Mouse (Mus musculus) hindbrain, embryonic 11.5 days (tissue): ENCODE results near the gene Btbd2. TPM values are rescaled to one million over a fixed set of nuclear protein-coding genes. Genes with fewer than 3 reads are reported as not detected.

ENCODE experiments used
- ATAC-seq: fragments of 200-750 bp; cut with Nextera tagmentation; 2 replicates; pipeline ENCODE4 v1.8.0; 2017; ENCODE audit warnings: mild to moderate bottlenecking, moderate TSS enrichment, moderate library complexity; ENCODE audit not compliant: low FRiP score
- DNase-seq: peaks from one replicate; pipeline ENCODE4 v3.0.0-alpha.2; 2015; ENCODE audit warnings: low spot score
- H3K27ac ChIP-seq: fragments of 300-500 bp; sonication (generic); 2 replicates; pipeline ENCODE4 v1.5.1; 2014; ENCODE audit warnings: mild to moderate bottlenecking, low read depth, low read length
- H3K27me3 ChIP-seq: fragments of 300-500 bp; sonication (generic); 2 replicates; pipeline ENCODE4 v1.6.1; 2014; ENCODE audit warnings: mild to moderate bottlenecking, low read length, moderate library complexity, mixed read lengths; ENCODE audit not compliant: control insufficient read depth, insufficient read depth
- H3K36me3 ChIP-seq: fragments of 300-500 bp; sonication (generic); 2 replicates; pipeline ENCODE4 v1.6.1; 2014; ENCODE audit warnings: mild to moderate bottlenecking, low read length, moderate library complexity, mixed read lengths; ENCODE audit not compliant: control insufficient read depth, insufficient read depth
- H3K4me1 ChIP-seq: fragments of 300-500 bp; sonication (generic); replicated peaks from 2 replicates; pipeline ENCODE4 v1.6.1; 2014; ENCODE audit warnings: low read length, mixed read lengths; ENCODE audit not compliant: control insufficient read depth, insufficient read depth
- H3K4me2 ChIP-seq: fragments of 300-500 bp; sonication (generic); replicated peaks from 2 replicates; pipeline ENCODE4 v1.6.1; 2014; ENCODE audit warnings: mild to moderate bottlenecking, low read depth, low read length
- H3K4me3 ChIP-seq: fragments of 300-500 bp; sonication (generic); 2 replicates; pipeline ENCODE4 v1.5.1; 2014; ENCODE audit warnings: low read depth, low read length
- H3K9ac ChIP-seq: fragments of 300-500 bp; sonication (generic); 2 replicates; pipeline ENCODE4 v1.6.1; 2014; ENCODE audit warnings: low read depth, low read length
- H3K9me3 ChIP-seq: fragments of 300-500 bp; sonication (generic); 2 replicates; pipeline ENCODE4 v1.6.1; 2016; ENCODE audit warnings: low read length; ENCODE audit not compliant: control insufficient read depth
- WGBS: fragments of 180-500 bp; shearing (Covaris S2); extraction: QIAGEN DNeasy Blood & Tissue Kit; methylation state at CpG from one replicate; pipeline ENCODE4 v1.1.7; 2014; 5-methylcytosine and 5-hydroxymethylcytosine counted together
- polyA plus RNA-seq: library from polyadenylated mRNA; unstranded; fragments of >200 nt; fragmentation: Nextera tagmentation; extraction: Ambion mirVana; gene quantifications from 2 replicates; pipeline ENCODE4 v1.2.1, GENCODE M21; 2014

Gene Btbd2
- polyA plus RNA-seq, 1 experiment from 2014 or later, result 36.2 TPM

DNA sequence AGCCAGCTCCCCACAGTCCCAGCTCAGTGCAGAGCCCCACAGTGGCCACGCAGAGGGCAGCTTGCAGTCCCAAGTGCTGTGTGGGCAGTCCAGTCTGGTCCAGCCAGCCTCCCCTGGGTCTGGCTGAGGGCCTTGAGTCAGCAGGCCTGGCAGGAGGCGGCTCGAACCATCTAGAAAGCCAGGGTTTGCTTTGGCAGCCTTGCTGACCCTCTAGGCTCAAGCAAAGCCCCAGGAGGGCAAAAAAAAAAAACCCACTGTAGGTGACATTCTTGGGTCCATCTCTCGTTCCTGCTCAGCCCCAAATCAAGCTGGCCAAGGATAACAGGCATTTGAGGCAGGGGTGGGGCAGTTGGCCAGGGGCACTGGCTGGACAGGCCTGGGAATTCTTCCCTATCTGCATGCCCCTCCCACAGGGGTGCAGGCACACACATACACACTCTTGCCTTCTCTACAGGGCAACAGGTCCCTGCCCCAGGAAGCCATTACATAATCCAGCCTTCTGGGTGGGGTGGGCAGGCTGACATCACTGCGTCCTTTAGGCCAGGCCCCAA, 17.4 kb upstream of the Btbd2 start:
- WGBS, result 66% methylated on average over 5 of the region's 5 CpGs
- Histone ChIP-seq H3K27ac (no peak overlapping the region), H3K4me2 (peak overlapping the region; percentile 90), H3K36me3 (peaks cover 9% of the 10 kb centered on the region; the same call in 1 of the 2 replicates), H3K9me3 (no peaks in the 10 kb centered on the region), H3K4me1 (peaks cover 21% of the 10 kb centered on the region), H3K27me3 (no peaks in the 10 kb centered on the region), H3K9ac (peak overlapping the region; percentile 97; the same call in 1 of the 2 replicates), H3K4me3 (peak overlapping the region; percentile 92)
- DNase-seq (no peak), ATAC-seq (no peak)

DNA sequence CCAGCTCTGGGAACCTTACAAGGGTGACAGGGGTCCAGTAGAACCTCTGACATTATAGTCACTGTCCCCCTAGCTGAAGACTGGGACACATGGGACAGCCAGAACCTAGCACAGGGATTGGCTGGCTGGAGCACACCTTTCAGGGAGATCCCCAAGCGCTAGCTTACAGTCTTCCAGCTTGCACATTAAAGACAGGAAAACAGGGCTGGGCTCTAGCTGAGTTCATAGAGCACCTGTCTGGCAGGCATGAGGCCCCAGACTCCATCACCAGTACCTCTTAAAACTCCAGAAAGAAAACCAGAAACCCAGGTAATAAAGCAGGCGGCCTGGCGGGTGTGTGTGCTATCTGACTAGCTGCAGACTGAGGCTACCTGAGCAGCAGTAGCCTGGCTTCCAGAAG, 16.8 kb upstream of the Btbd2 start:
- Histone ChIP-seq H3K27ac (no peak overlapping the region), H3K4me1 (peaks cover 21% of the 10 kb centered on the region), H3K4me2 (peak overlapping the region; percentile 90; the same call in 1 of the 2 replicates), H3K36me3 (peaks cover 11% of the 10 kb centered on the region; the same call in 1 of the 2 replicates), H3K4me3 (no peak overlapping the region; the same call in 1 of the 2 replicates), H3K27me3 (no peaks in the 10 kb centered on the region), H3K9ac (peak overlapping the region; percentile 31; the same call in 1 of the 2 replicates), H3K9me3 (no peaks in the 10 kb centered on the region)
- WGBS, result 96% methylated on average over 3 of the region's 3 CpGs
- DNase-seq (no peak), ATAC-seq (no peak)

GRCm38 (mm10) chr10:80671936-80672690, 15.2 kb upstream of the Btbd2 start:
- no peak for DNase-seq
- Histone ChIP-seq H3K36me3 (peaks cover 21% of the 10 kb centered on the region; the same call in 1 of the 2 replicates), H3K27me3 (no peaks in the 10 kb centered on the region), H3K4me1 (peaks cover 15% of the 10 kb centered on the region), H3K4me2 (no peak overlapping the region), H3K4me3 (no peak overlapping the region), H3K9me3 (no peaks in the 10 kb centered on the region), H3K27ac (no peak overlapping the region), H3K9ac (0 out of 2 replicates have a peak overlapping the region, but pooled peaks have one; percentile 16)
- 79% methylated on average over 11 of the region's 11 CpGs for WGBS
- no peak for ATAC-seq

DNA sequence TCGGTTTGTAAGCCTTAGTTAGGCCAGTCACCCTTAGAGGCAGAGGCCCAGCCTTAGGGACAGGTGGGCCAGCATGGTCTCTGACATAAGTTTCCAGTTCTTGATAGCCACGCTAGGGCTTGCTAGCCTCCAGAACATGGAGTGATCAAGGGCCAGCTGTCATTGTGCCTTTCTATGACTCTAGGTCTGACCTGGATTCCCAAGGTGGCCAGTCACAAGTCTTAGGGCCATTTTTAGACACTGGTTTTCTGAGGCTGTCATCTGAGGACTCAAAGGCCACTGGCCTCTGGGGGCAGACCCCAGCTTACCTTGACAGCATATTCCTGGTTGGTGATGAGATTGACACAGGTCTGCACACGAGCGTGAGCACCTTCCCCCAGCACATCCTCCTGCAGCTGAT, 14.4 kb upstream of the Btbd2 start:
- no peaks in the 10 kb centered on the region for H3K27me3 ChIP-seq
- no peak overlapping the region for H3K27ac ChIP-seq
- H3K9me3 ChIP-seq, result no peaks in the 10 kb centered on the region
- H3K4me2 ChIP-seq, result no peak overlapping the region
- DNase-seq (no peak), ATAC-seq (no peak)
- no peak overlapping the region for H3K9ac ChIP-seq
- no peak overlapping the region for H3K4me3 ChIP-seq
- WGBS, result 84% methylated on average over 4 of the region's 4 CpGs
- H3K4me1 ChIP-seq, result peaks cover 15% of the 10 kb centered on the region
- H3K36me3 ChIP-seq, result peaks cover 21% of the 10 kb centered on the region; the same call in 1 of the 2 replicates

- H3K4me3 ChIP-seq, result no peak overlapping the region
- no peak for DNase-seq
- H3K4me2 ChIP-seq, result no peak overlapping the region
- H3K4me1 ChIP-seq, result peaks cover 15% of the 10 kb centered on the region
- 98% methylated on average over 2 of the region's 2 CpGs for WGBS
- no peak overlapping the region for H3K27ac ChIP-seq
- H3K9me3 ChIP-seq, result no peaks in the 10 kb centered on the region
- no peak for ATAC-seq
- H3K36me3 ChIP-seq, result peaks cover 21% of the 10 kb centered on the region; the same call in 1 of the 2 replicates
- no peak overlapping the region for H3K9ac ChIP-seq
- no peaks in the 10 kb centered on the region for H3K27me3 ChIP-seq
These were observed 13.7 kb upstream of the Btbd2 start for GRCm38 (mm10) chr10:80670531-80670930.

DNA sequence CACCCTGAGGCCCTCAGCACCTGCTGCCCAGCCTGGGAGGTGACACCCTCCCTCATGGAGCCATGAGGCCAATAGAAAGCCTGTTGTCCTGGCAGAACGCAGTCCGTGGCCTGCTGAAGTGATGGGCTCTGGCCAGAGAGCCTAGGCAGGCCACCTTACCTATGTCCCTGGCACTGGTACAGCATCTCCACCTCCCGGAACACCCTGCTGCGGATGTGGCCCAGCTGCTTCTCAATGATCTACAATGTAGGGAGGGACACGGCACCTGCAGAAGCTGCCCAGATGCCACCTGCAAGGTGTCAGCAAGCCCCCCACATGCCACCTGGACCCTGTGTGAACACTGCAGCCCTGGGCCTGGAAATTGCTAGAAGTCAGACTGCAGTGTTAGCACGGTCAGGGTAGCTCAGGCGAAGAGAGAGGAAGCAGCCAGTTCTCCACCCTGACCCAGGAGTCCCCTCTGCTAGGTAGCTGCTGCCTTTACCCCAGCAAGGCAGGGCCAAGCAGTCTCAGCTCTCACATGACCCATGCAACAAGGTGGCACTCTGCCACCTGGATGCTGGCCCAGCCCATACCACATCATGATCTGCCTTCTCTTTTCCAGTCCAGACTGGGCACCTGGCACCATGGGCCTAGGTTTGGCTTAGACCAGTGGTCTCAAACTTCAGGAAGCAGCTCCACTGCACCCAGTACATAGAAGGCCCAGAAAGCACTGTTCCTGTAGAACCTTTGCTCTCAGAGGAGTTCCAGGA, 13.0 kb upstream of the Btbd2 start:
- Histone ChIP-seq H3K4me1 (peaks cover 15% of the 10 kb centered on the region), H3K27me3 (no peaks in the 10 kb centered on the region), H3K4me2 (no peak overlapping the region), H3K36me3 (peaks cover 21% of the 10 kb centered on the region; the same call in 1 of the 2 replicates), H3K27ac (no peak overlapping the region), H3K9me3 (no peaks in the 10 kb centered on the region), H3K4me3 (no peak overlapping the region), H3K9ac (no peak overlapping the region)
- no peak for DNase-seq
- WGBS, result 95% methylated on average over 7 of the region's 7 CpGs
- no peak for ATAC-seq

DNA sequence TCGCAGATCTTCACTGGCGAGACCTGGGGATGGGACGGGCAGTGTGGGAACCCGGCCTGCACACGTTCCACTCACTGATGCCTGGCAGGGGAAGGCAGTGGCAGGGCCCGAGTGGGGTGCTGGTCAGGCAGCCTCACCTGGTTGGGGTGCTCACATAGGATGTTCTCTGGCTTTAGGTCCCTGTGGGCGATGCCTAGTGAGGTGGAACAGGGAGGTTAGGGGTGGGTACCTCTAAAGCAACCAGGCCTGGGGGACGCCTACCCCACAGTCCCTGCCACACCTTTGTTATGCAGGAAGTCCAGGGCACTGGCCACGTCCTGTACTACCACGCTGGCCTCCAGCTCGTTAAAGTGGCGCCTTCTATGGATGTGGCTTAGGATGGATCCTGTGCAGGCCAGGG, 12.1 kb upstream of the Btbd2 start:
- Histone ChIP-seq H3K4me2 (no peak overlapping the region), H3K27ac (no peak overlapping the region), H3K27me3 (no peaks in the 10 kb centered on the region), H3K36me3 (peaks cover 21% of the 10 kb centered on the region; the same call in 1 of the 2 replicates), H3K9me3 (no peaks in the 10 kb centered on the region), H3K9ac (no peak overlapping the region), H3K4me3 (no peak overlapping the region), H3K4me1 (peaks cover 6% of the 10 kb centered on the region)
- ATAC-seq (no peak), DNase-seq (no peak)
- 87% methylated on average over 12 of the region's 12 CpGs for WGBS

DNA sequence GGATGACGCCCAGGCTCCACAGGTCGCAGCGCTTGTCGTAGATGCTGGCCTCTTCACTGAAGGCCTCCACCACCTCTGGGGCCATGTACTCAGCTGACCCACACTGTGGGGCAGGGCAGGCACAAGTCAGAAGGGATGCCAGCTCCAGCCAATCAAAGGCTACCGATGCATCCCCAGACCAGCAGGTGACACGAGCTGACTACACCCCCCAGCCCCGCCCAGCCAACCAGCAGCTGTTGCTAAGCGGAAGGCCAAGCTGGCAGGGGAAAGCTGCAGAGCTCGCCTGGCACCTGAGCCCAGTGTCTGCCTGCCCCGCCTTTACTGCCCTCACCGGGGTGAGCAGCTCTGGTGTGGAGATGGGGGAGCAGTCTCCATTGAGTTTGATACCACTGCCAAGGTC, 11.7 kb upstream of the Btbd2 start:
- H3K9me3 ChIP-seq, result no peaks in the 10 kb centered on the region
- no peak for DNase-seq
- 90% methylated on average over 11 of the region's 11 CpGs for WGBS
- H3K4me1 ChIP-seq, result peaks cover 3% of the 10 kb centered on the region; the same call in 1 of the 2 replicates
- H3K27me3 ChIP-seq, result no peaks in the 10 kb centered on the region
- H3K4me2 ChIP-seq, result no peak overlapping the region
- H3K9ac ChIP-seq, result no peak overlapping the region
- H3K4me3 ChIP-seq, result no peak overlapping the region
- no peak for ATAC-seq
- no peak overlapping the region for H3K27ac ChIP-seq
- H3K36me3 ChIP-seq, result peaks cover 21% of the 10 kb centered on the region; the same call in 1 of the 2 replicates
